ENCODE assay signal across 14 mouse cellular contexts in genomic region chr3:65302559-65302958, GRCm38 (mm10).
A peak's percentile ranks its signal among the peaks of the same experiment; 100 is the strongest.
DNase-seq lines count a peak whose midpoint lies in the region; ATAC-seq and TF ChIP-seq lines count a peak whose summit lies in the region.
"Had no signal": no experiment of that assay in that cellular context is flagged by ENCODE, and none has a peak within 500 bp of the region (broad histone marks: within the 10 kb centered on the region; RNA-seq: fewer than 3 reads in every experiment).

No protein-coding gene starts in this region.

- peak; percentile 49 for DNase-seq in lung, embryonic 14.5 days
- no peak for DNase-seq in lung, postnatal 10 days
- peak; percentile 26 for DNase-seq in embryo, embryonic 11 days
- peak; percentile 8 for DNase-seq in mesoderm, embryonic 11.5 days (ENCODE audit: low read depth, low spot score)
- DNase-seq in retina, postnatal 1 day, result peak; percentile 46
- no peak for DNase-seq in ovary, adult 18-20 months (ENCODE audit: low spot score)
- DNase-seq in cerebellum, adult 9-10 months, result no peak
- DNase-seq: heart, postnatal 10 days; kidney, postnatal 4 days; spleen, adult 18-20 months had no signal

- 15% methylated on average over 5 of the region's 5 CpGs for WGBS in lung, embryonic 14.5 days

- no peak overlapping the region for H3K27ac ChIP-seq in lung, embryonic 14.5 days (ENCODE audit: low read depth)
- H3K27ac ChIP-seq: intestine, embryonic 15.5 days; neural tube, embryonic 12.5 days had no signal

- no peak for TF ChIP-seq CTCF in lung, embryonic 14.5 days (IDR thresholded peaks at IDR 0.05; ENCODE audit: low read depth)

- H3K36me3 ChIP-seq in lung, embryonic 14.5 days (ENCODE audit: insufficient read depth), result no peaks in the 10 kb centered on the region
- H3K36me3 ChIP-seq: intestine, embryonic 15.5 days; neural tube, embryonic 12.5 days had no signal

- H3K4me1 ChIP-seq in lung, embryonic 14.5 days (ENCODE audit: insufficient read depth), result no peaks in the 10 kb centered on the region
- H3K4me1 ChIP-seq: intestine, embryonic 15.5 days; megakaryocyte, embryonic 14.5 days; neural tube, embryonic 12.5 days had no signal

- H3K9ac ChIP-seq in lung, embryonic 14.5 days, result no peak overlapping the region
- H3K9ac ChIP-seq: intestine, embryonic 15.5 days; neural tube, embryonic 12.5 days had no signal

- no peaks in the 10 kb centered on the region for H3K9me3 ChIP-seq in lung, embryonic 14.5 days (ENCODE audit: low read depth, low read length)
- H3K9me3 ChIP-seq: intestine, embryonic 15.5 days; megakaryocyte, embryonic 14.5 days; neural tube, embryonic 12.5 days had no signal

- no peaks in the 10 kb centered on the region for H3K27me3 ChIP-seq in lung, embryonic 14.5 days (ENCODE audit: insufficient read depth, low read length)
- H3K27me3 ChIP-seq: intestine, embryonic 15.5 days; megakaryocyte, embryonic 14.5 days; neural tube, embryonic 12.5 days had no signal

- ATAC-seq in lung, embryonic 14.5 days (ENCODE audit: insufficient read depth), result no peak
- no peak for ATAC-seq in megakaryocyte-erythroid progenitor cell, adult 5-6 weeks (replicated peaks; ENCODE audit: low FRiP score, low TSS enrichment, poor library complexity, severe bottlenecking)
- ATAC-seq: intestine, embryonic 15.5 days had no signal

- H3K4me3 ChIP-seq in lung, embryonic 14.5 days (ENCODE audit: low read depth, low read length), result no peak overlapping the region
- H3K4me3 ChIP-seq: intestine, embryonic 15.5 days; megakaryocyte, embryonic 14.5 days; neural tube, embryonic 12.5 days had no signal

- no peak overlapping the region for H3K4me2 ChIP-seq in lung, embryonic 14.5 days
- H3K4me2 ChIP-seq: intestine, embryonic 15.5 days; neural tube, embryonic 12.5 days had no signal

Comparison
In these comparisons a context has a peak if more than half of its experiments do, and no peak if none do; other contexts are left out.
1. DNase-seq: peak in lung, embryonic 14.5 days (single experiment), embryo, embryonic 11 days (single experiment), mesoderm, embryonic 11.5 days (single experiment) and retina, postnatal 1 day (single experiment); none in lung, postnatal 10 days (single experiment), ovary, adult 18-20 months (single experiment) and cerebellum, adult 9-10 months (single experiment).